Mouse (Mus musculus) cerebellum, adult 2 months (tissue): Measurements from ENCODE around the gene Atad3a.

Experiments
- CTCF ChIP-seq: fragments of 200-500 bp; IDR thresholded peaks from 2 replicates; pipeline ENCODE4 v1.5.1; 2011; ENCODE audit warnings: low read depth, mild to moderate bottlenecking, control low read depth, low read length, moderate library complexity, borderline replicate concordance; ENCODE audit not compliant: insufficient read depth
- POLR2A ChIP-seq: fragments of 200-500 bp; IDR thresholded peaks from 2 replicates; pipeline ENCODE4 v1.6.1; 2011; ENCODE audit warnings: low read length, control low read depth, borderline replicate concordance; ENCODE audit not compliant: insufficient read depth

GRCm38 (mm10) chr4:155759862-155760612, 856 bp downstream of the Atad3a start:
- TF ChIP-seq POLR2A (no peak), CTCF (peak; percentile 37; the same call in 1 of the 2 replicates)
